Mouse (Mus musculus) neural tube, embryonic 15.5 days (tissue): ENCODE results near the gene Gm49318. TPM values are rescaled to one million over a fixed set of nuclear protein-coding genes. Genes with fewer than 3 reads are reported as not detected.

Source experiments
- ATAC-seq: fragments of 200-750 bp; cut with Nextera tagmentation; 2 replicates; pipeline ENCODE4 v1.8.0; 2017; ENCODE audit warnings: mild to moderate bottlenecking, moderate TSS enrichment, moderate library complexity; ENCODE audit not compliant: low FRiP score
- H3K27ac ChIP-seq: fragments of 300-500 bp; sonication (generic); replicated peaks from 2 replicates; pipeline ENCODE4 v1.5.1; 2015; ENCODE audit warnings: mild to moderate bottlenecking, inconsistent platforms
- H3K27me3 ChIP-seq: fragments of 300-500 bp; sonication (generic); replicated peaks from 2 replicates; pipeline ENCODE4 v1.6.1; 2015; ENCODE audit warnings: inconsistent platforms
- H3K36me3 ChIP-seq: fragments of 300-500 bp; sonication (generic); 2 replicates; pipeline ENCODE4 v1.6.1; 2015; ENCODE audit warnings: inconsistent platforms
- H3K4me1 ChIP-seq: fragments of 300-500 bp; sonication (generic); 2 replicates; pipeline ENCODE4 v1.6.1; 2015; ENCODE audit warnings: inconsistent platforms
- H3K4me2 ChIP-seq: fragments of 300-500 bp; sonication (generic); 2 replicates; pipeline ENCODE4 v1.6.1; 2015; ENCODE audit warnings: inconsistent platforms, mild to moderate bottlenecking, moderate library complexity
- H3K4me3 ChIP-seq: fragments of 300-500 bp; sonication (generic); replicated peaks from 2 replicates; pipeline ENCODE4 v1.5.1; 2015; ENCODE audit warnings: mild to moderate bottlenecking, inconsistent platforms
- H3K9ac ChIP-seq: fragments of 300-500 bp; sonication (generic); replicated peaks from 2 replicates; pipeline ENCODE4 v1.6.1; 2015; ENCODE audit warnings: mild to moderate bottlenecking, inconsistent platforms
- H3K9me3 ChIP-seq: fragments of 300-500 bp; sonication (generic); replicated peaks from 2 replicates; pipeline ENCODE4 v1.6.1; 2016; ENCODE audit warnings: inconsistent platforms
- WGBS: fragments of 180-500 bp; shearing (Covaris S2); methylation state at CpG from one replicate; pipeline ENCODE4 v1.1.7; 2015; ENCODE audit warnings: mixed read lengths; 5-methylcytosine and 5-hydroxymethylcytosine counted together
- polyA plus RNA-seq: library from polyadenylated mRNA; unstranded; fragments of >200 nt; fragmentation: Nextera tagmentation; extraction: Ambion mirVana; gene quantifications from 2 replicates; pipeline ENCODE4 v1.2.1, GENCODE M21; 2015

Gene Gm49318
- polyA plus RNA-seq, 1 experiment from 2014 or later = not detected

GRCm38 (mm10) chr9:22067195-22067594 is 3.9 kb downstream of the Gm49318 start:
- ATAC-seq = no peak
- Histone ChIP-seq H3K4me2 (no peak overlapping the region), H3K36me3 (peaks cover 56% of the 10 kb centered on the region)

GRCm38 (mm10) chr9:22066433-22066832 is 4.6 kb downstream of the Gm49318 start:
- H3K27ac ChIP-seq = no peak overlapping the region
- ATAC-seq = no peak
- no peak overlapping the region for H3K4me3 ChIP-seq
- WGBS = 72% methylated on average over 3 of the region's 3 CpGs
- H3K27me3 ChIP-seq = no peaks in the 10 kb centered on the region
- H3K4me1 ChIP-seq = peaks cover 16% of the 10 kb centered on the region
- H3K36me3 ChIP-seq = peaks cover 63% of the 10 kb centered on the region
- no peak overlapping the region for H3K9ac ChIP-seq
- no peak overlapping the region for H3K4me2 ChIP-seq
- no peaks in the 10 kb centered on the region for H3K9me3 ChIP-seq

More at GRCm38 (mm10) chr9:22067195-22067594, 3.9 kb downstream of the Gm49318 start:
- 82% methylated on average over 5 of the region's 5 CpGs for WGBS
- no peak overlapping the region for H3K9ac ChIP-seq
- no peaks in the 10 kb centered on the region for H3K9me3 ChIP-seq
- no peak overlapping the region for H3K4me3 ChIP-seq
- peaks cover 24% of the 10 kb centered on the region for H3K4me1 ChIP-seq
- no peaks in the 10 kb centered on the region for H3K27me3 ChIP-seq
- no peak overlapping the region for H3K27ac ChIP-seq

- peaks cover 69% of the 10 kb centered on the region for H3K36me3 ChIP-seq
- WGBS = 98% methylated on average over 11 of the region's 11 CpGs
These were observed 5.4 kb downstream of the Gm49318 start for GRCm38 (mm10) chr9:22065642-22066041.

GRCm38 (mm10) chr9:22064341-22064740 is 6.7 kb downstream of the Gm49318 start:
- no peak for ATAC-seq
- no peak overlapping the region for H3K27ac ChIP-seq
- no peak overlapping the region for H3K9ac ChIP-seq
- H3K4me2 ChIP-seq = no peak overlapping the region
- H3K4me1 ChIP-seq = peaks cover 2% of the 10 kb centered on the region; the same call in 1 of the 2 replicates
- H3K27me3 ChIP-seq = no peaks in the 10 kb centered on the region
- peaks cover 74% of the 10 kb centered on the region for H3K36me3 ChIP-seq
- no peaks in the 10 kb centered on the region for H3K9me3 ChIP-seq
- 89% methylated on average over 3 of the region's 3 CpGs for WGBS
- H3K4me3 ChIP-seq = no peak overlapping the region

More at GRCm38 (mm10) chr9:22065642-22066041, 5.4 kb downstream of the Gm49318 start:
- no peak for ATAC-seq
- no peak overlapping the region for H3K9ac ChIP-seq
- no peak overlapping the region for H3K27ac ChIP-seq
- H3K9me3 ChIP-seq = no peaks in the 10 kb centered on the region
- H3K4me1 ChIP-seq = peaks cover 15% of the 10 kb centered on the region
- H3K4me3 ChIP-seq = no peak overlapping the region
- no peaks in the 10 kb centered on the region for H3K27me3 ChIP-seq
- no peak overlapping the region for H3K4me2 ChIP-seq

- Histone ChIP-seq H3K9me3 (no peaks in the 10 kb centered on the region), H3K9ac (no peak overlapping the region), H3K4me1 (no peaks in the 10 kb centered on the region), H3K4me3 (no peak overlapping the region), H3K4me2 (no peak overlapping the region), H3K27me3 (no peaks in the 10 kb centered on the region), H3K36me3 (peaks cover 77% of the 10 kb centered on the region), H3K27ac (no peak overlapping the region)
- 87% methylated on average over 2 of the region's 2 CpGs for WGBS
- no peak for ATAC-seq
These were observed 9.7 kb downstream of the Gm49318 start for GRCm38 (mm10) chr9:22061339-22061738.

- H3K9me3 ChIP-seq = no peaks in the 10 kb centered on the region
- WGBS = 86% methylated on average over 9 of the region's 9 CpGs
- H3K27me3 ChIP-seq = no peaks in the 10 kb centered on the region
- peaks cover 46% of the 10 kb centered on the region for H3K36me3 ChIP-seq
- H3K4me1 ChIP-seq = peaks cover 13% of the 10 kb centered on the region
- H3K4me2 ChIP-seq = no peak overlapping the region
- H3K4me3 ChIP-seq = no peak overlapping the region
- H3K9ac ChIP-seq = no peak overlapping the region
- no peak for ATAC-seq
- H3K27ac ChIP-seq = no peak overlapping the region
These were observed 13.0 kb downstream of the Gm49318 start for GRCm38 (mm10) chr9:22058011-22058424.

- Histone ChIP-seq H3K9ac (no peak overlapping the region), H3K9me3 (no peaks in the 10 kb centered on the region), H3K4me2 (no peak overlapping the region), H3K36me3 (peaks cover 37% of the 10 kb centered on the region), H3K27ac (no peak overlapping the region), H3K27me3 (no peaks in the 10 kb centered on the region; the same call in 1 of the 2 replicates), H3K4me1 (peaks cover 15% of the 10 kb centered on the region), H3K4me3 (no peak overlapping the region)
- WGBS = 94% methylated on average over 9 of the region's 9 CpGs
- ATAC-seq = no peak
These were observed 14.0 kb downstream of the Gm49318 start for GRCm38 (mm10) chr9:22057031-22057517.

GRCm38 (mm10) chr9:22056303-22056910 is 14.7 kb downstream of the Gm49318 start:
- no peaks in the 10 kb centered on the region for H3K9me3 ChIP-seq
- H3K4me3 ChIP-seq = no peak overlapping the region
- no peak for ATAC-seq
- no peaks in the 10 kb centered on the region; the same call in 1 of the 2 replicates for H3K27me3 ChIP-seq
- H3K9ac ChIP-seq = no peak overlapping the region
- 80% methylated on average over 9 of the region's 9 CpGs for WGBS
- H3K4me1 ChIP-seq = peaks cover 16% of the 10 kb centered on the region
- no peak overlapping the region for H3K4me2 ChIP-seq
- peaks cover 31% of the 10 kb centered on the region for H3K36me3 ChIP-seq
- H3K27ac ChIP-seq = no peak overlapping the region

GRCm38 (mm10) chr9:22055713-22056112 is 15.3 kb downstream of the Gm49318 start:
- Histone ChIP-seq H3K27ac (no peak overlapping the region), H3K4me3 (no peak overlapping the region), H3K4me1 (peaks cover 16% of the 10 kb centered on the region), H3K4me2 (no peak overlapping the region), H3K9me3 (no peaks in the 10 kb centered on the region), H3K27me3 (no peaks in the 10 kb centered on the region; the same call in 1 of the 2 replicates), H3K9ac (no peak overlapping the region), H3K36me3 (peaks cover 25% of the 10 kb centered on the region)
- no peak for ATAC-seq
- WGBS = 39% methylated on average over 29 of the region's 29 CpGs

GRCm38 (mm10) chr9:22054411-22055076 is 16.5 kb downstream of the Gm49318 start:
- H3K27ac ChIP-seq = peak overlapping the region; percentile 37; the same call in 1 of the 2 replicates
- H3K4me2 ChIP-seq = peak overlapping the region; percentile 64
- H3K4me3 ChIP-seq = peak overlapping the region; percentile 34
- H3K27me3 ChIP-seq = no peaks in the 10 kb centered on the region; the same call in 1 of the 2 replicates
- 2% methylated on average over 32 of the region's 32 CpGs for WGBS
- peaks cover 27% of the 10 kb centered on the region for H3K4me1 ChIP-seq
- no peaks in the 10 kb centered on the region for H3K9me3 ChIP-seq
- ATAC-seq = peak; percentile 46
- no peak overlapping the region; the same call in 1 of the 2 replicates for H3K9ac ChIP-seq
- peaks cover 22% of the 10 kb centered on the region for H3K36me3 ChIP-seq

- no peaks in the 10 kb centered on the region; the same call in 1 of the 2 replicates for H3K27me3 ChIP-seq
- H3K4me3 ChIP-seq = no peak overlapping the region
- WGBS = 38% methylated on average over 6 of the region's 7 CpGs
- H3K4me2 ChIP-seq = no peak overlapping the region
- H3K4me1 ChIP-seq = peaks cover 36% of the 10 kb centered on the region
- no peak overlapping the region for H3K27ac ChIP-seq
- H3K9me3 ChIP-seq = no peaks in the 10 kb centered on the region
- peaks cover 17% of the 10 kb centered on the region for H3K36me3 ChIP-seq
- no peak for ATAC-seq
- H3K9ac ChIP-seq = no peak overlapping the region
These were observed 17.4 kb downstream of the Gm49318 start for GRCm38 (mm10) chr9:22053657-22054056.

- Histone ChIP-seq H3K27me3 (no peaks in the 10 kb centered on the region; the same call in 1 of the 2 replicates), H3K36me3 (peaks cover under 1% of the 10 kb centered on the region), H3K4me2 (peak within 1 kb of the TSS; percentile 76), H3K4me1 (peaks cover 53% of the 10 kb centered on the region), H3K9me3 (no peaks in the 10 kb centered on the region), H3K9ac (peak within 1 kb of the TSS; percentile 97), H3K27ac (peak within 1 kb of the TSS; percentile 90), H3K4me3 (peak within 1 kb of the TSS; percentile 88)
- peak; percentile 78 for ATAC-seq
- WGBS = under 1% methylated on average over 21 of the region's 28 CpGs
These were observed 19.2 kb downstream of the Gm49318 start, which contains the start of gene Elavl3 for GRCm38 (mm10) chr9:22051958-22052254. TSS of gene Elavl3 (minus strand) at chr9:22052023.
